Mouse (Mus musculus) spleen, adult 2 months (tissue): ENCODE measurements around the gene Nefh.

Experiments
- CTCF ChIP-seq: fragments of 200-500 bp; IDR thresholded peaks from 2 replicates; pipeline ENCODE4 v1.5.1; 2011; ENCODE audit warnings: mild to moderate bottlenecking, inconsistent platforms; ENCODE audit not compliant: insufficient read depth, insufficient read length, insufficient replicate concordance; ENCODE audit errors: extremely low read depth
- POLR2A ChIP-seq: fragments of 200-500 bp; IDR thresholded peaks from 2 replicates; pipeline ENCODE4 v1.6.1; 2011; ENCODE audit warnings: low read depth, low read length, inconsistent platforms

DNA sequence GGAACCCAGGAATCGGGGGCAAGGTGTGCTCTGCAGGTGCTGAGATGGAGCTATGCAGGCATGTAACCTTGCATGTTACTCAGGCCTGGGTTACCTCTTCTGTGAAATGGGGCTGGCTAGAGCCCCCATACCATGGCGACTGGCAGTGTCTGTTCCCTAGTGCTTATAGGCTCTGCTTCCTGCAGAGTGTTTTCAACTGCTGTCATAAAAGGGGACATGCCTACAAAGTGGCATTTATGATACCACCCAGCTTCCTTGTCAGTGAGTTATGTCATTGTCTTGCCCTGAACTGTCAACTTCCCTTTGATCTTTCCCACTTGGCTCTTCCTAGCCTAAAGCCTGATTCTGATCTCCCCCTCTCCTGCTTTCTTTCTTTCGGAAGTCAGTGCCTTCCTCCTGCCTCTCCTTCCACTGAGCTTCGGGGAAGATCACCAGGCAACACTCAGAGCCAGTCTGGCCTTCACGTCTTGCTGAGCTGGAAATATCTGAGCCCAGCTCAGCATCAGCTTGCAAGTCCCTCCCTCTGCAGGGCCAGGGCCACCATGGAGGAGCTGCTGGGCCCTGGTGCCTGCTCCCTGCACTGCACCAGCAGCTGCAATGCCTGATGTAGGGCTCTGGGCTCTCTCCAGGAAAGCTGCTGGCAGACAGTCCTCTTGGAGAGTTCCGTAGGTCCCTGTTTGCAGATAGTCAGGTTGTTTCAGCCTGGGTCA, 15.4 kb upstream of the Nefh start:
- no peak for TF ChIP-seq CTCF
- no peak for TF ChIP-seq POLR2A
